Mouse (Mus musculus) frontal cortex, postnatal 36 days (tissue): Measurements from ENCODE around the gene Cd80.
"Not testable (repeated sequence)": the region's sequence is repeated elsewhere in the genome, so short reads cannot be mapped to it uniquely, and the experiment has no call there.

Source experiments
- DNase-seq, 2 experiments: peaks; one replicate each; pipeline ENCODE4 v3.0.0; 2022; ENCODE audit warnings: low spot score in 2 of 2

Gene Cd80

DNA sequence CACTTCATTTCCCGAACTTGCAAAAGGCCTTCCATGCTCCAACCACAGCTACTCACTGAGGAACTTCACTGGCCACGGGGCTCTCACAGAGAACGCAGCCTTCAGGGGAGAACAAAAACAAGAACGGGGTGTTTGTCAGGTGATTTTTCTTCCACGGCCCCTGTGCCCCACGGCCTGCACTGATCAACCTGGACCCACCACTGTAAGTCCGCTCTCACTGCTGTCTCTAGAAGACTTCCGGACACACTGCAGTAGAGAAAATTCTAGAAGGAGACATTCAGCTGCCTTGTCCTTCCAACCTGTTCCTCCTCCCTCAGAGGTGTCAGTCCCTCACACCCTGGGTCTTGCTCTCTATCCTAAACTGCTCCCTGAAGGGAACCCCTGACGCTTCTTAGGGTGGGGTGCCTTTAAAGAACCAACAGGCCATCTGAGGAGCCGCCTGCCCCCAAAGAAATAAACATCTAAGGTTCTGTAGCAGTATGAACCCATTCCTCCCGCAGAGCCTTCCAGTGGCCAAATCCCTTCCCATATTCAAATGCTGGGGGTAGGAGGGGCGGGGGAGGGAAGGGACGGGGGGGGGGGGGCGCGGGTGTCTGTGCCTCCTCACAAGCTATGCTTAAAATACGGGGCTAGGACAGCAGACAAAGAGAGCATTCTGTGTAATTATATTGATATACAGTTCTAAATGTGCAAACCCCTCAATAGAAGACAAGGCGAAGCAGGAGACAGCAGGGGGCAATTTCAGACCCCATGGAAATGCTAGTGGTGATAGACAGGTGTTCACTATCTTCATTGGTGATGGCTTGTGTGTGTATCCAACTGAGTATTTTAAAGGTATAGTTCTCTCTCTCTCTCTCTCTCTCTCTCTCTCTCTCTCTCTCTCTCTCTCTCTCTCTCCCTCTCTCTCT lies at the start of gene Cd80:
TSS of gene Cd80 (plus strand) at position 51 of the 908 bp plus-strand sequence.
- no peak for DNase-seq

DNA sequence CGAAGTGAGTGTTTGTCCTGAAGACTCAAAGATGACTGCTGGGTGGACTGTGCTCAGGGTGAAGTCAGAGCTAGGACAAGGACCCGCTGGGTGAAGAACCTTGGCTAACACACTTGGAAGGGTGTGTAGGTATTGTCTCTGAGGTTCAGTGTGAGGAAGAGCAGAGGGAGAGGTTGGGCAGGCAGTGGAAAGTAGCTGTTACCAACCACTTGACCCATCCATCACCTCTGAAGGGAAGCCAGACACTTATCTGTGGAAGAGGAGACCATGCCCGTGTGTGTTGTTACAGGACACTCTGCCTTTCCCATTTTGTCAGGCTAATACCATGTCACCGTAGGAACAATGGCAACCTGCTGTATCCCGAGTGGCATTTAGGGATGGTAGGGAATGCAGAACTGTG lies 49.1 kb upstream of the Cd80 start:
- no peak for DNase-seq

DNA sequence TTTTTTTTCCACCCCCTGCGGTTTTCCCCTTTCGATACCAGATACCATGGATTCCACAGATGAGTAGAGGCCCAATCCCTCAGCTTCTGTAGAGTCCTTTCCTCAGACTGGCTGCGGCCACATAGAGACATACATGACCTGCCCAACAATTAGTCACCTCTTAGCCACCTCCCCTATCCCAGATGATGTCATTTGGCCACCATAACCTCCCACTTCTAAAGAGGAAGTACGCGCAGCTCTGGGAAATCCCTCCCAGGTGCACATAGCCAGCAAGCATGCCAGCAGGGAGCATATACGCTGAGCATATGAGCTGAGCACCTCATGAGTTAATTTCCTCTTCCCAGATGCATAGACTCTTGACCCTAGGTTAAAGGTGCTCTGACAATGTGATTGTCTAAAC lies 48.7 kb upstream of the Cd80 start:
- DNase-seq, result no peak

DNA sequence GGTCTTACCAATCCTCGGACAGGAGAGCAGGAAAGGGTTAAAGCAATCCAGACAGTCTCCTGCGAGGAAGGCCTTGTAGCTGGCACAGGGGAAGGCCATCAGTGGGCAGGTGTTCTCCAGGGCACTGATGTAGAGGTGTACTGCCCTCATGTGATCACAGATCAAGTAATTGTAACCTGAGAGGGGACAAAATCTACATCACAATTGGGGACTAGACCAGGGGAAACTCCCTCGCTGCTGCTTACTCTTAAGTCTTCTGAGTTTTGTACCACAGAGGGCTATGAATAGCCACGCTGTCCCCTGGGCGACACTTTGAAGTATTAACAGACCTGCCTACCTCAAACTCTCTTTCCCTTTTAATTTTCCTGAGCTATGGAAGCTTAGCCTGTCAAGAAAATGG lies 47.8 kb upstream of the Cd80 start:
- DNase-seq, result no peak

DNA sequence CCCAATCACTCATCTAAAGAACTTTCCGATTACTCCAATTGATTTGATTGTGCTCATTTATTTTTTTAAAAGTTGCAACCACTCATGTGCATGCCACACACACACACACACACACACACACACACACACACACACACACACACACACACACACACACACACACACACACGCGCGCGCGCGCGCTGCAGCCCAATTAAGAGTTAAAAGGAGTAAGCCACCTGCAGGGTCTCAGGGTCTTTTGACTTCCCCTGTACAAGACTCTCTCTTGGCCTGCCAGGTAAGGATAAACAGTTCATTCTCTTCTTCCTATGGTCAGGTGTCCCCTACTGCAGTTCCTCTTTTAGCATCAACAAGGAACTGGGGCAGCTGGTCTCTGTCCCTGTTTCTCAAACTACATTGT lies 46.9 kb upstream of the Cd80 start:
- no peak for DNase-seq

DNA sequence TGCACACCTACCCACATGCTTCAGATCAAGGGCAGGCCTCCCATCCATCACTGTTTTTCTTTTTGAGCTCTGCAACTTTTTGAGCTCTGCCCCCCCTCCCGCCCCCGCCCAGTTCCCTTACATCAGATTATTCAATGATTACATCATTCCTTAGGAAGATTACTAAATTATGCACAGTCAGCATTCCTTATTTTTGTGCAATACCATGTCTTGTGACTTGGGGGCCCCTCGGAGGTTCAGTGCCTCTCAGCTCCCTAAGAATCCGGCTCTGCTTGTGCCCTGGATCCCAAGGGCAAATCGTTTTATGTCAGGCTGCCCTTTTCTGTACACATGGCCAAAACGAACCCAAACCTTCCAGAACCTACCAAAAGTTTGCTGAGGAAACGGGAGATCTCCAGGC lies 40.4 kb upstream of the Cd80 start:
- DNase-seq, result no peak

DNA sequence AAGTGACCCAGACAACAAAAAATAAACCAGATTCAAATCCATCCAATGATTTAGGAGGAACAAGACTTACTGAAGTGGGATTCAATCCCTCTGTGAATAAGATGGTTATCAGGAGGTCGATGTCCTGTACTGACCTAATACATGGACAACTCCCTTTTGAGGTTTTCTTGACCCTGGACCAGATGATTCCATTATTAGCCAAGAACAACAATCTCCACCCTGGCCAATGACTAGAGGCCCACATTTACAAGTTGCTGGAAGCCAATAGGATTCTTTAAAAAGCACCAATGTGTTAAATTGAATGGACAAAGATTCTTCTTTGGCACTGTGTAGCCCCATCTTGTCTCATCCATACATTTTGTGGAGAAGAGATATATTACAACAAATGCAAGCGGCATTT lies 30.0 kb upstream of the Cd80 start:
- DNase-seq, result no peak

DNA sequence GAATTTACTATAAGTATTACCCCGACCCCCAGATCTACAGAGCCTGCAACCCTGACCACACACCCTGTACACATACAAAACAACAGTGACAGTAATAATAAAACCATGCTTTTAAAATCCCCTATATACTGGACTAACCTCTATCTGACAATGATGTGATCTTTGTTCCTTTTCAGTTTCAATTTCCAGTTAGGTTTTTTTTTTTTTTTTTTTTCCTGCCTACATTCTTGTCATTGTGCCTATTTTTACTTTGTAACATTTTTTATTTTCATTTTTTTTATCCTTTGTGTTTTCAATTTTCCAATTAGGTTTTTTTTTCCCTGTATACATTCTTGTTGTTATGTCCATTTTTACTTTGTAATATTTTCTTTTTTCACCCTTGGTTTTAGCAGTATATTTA lies 29.6 kb upstream of the Cd80 start:
- DNase-seq, result no peak

DNA sequence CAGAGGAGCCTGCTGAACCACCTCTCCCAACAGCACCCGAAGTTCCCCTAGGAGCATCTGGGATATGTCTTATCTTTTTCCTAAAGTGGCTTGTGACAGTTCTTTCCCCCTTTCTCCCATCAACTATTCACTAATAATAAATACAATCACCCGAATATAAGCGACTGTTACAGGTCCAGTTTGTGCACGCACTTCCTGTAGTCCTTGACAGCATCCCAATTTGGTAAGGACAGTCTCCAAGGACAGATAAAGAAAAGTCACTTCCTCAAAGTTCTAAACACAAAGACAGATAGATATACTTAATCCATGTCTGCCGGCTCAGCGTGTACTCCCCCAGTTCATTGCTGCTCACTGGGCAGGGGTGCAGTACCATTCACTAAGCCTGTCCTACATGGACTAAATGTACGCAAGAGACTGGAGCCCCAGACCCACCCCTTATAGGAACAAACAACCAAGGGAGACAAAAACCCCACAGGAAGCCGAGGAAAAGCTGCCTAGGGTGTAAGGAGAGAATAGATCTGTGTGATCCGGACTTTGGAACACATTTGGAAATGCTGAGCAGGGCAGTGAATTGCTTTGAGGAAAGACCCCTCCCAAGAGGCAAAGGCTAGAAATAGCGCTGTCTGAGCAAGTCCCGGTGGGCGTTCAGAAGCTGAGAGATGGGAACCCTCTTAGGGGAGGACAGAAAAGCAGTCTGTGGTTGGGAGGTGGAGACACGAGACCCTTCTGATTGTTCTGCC lies 23.7 kb upstream of the Cd80 start:
- no peak for DNase-seq

DNA sequence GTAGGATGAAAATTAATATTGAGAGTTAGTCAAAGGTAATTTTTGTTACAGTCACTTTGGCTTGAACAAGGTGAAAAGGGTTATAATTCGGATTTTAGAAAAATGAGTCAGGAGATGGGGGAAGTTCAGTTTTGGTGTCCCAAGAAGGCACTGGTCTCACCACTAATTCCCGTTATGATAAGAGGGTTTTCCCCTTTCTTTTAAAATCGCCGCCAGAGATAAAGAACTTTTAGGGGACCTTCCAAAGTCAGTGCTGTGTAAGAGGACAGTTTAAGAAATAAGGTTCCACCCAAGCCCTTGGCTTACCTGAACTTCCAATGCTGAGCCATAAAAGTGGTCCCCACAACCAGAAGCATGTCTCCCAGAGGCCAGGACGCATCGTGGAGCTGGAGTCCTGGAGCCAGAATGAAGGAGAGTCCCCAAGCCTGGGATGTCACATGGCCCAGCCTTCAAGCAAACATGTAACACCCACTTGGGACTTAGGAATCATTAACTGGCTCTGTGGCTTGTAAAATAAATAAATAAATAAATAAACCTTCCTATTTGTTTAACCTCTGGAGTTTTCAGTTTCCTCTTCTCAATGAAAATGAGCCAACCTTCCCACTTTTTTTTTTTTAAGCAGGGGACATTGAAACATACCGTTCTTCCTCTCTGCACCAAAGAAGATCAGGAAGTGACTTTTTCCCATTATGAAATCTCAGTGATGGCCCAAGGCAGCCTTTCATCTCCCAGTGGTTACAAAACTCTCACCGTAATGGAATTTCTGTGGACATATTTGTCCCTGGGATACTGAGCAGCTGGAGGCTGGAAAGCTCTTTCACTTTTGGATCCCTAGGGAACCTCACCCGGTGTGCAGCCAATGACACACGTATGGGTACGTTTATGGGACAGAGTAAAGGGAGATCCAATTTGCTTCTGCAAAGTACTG lies 22.6 kb upstream of the Cd80 start, which contains the start of gene Pla1a:
TSS of gene Pla1a (minus strand) at position 648 of the 928 bp plus-strand sequence.
- DNase-seq, result no peak

DNA sequence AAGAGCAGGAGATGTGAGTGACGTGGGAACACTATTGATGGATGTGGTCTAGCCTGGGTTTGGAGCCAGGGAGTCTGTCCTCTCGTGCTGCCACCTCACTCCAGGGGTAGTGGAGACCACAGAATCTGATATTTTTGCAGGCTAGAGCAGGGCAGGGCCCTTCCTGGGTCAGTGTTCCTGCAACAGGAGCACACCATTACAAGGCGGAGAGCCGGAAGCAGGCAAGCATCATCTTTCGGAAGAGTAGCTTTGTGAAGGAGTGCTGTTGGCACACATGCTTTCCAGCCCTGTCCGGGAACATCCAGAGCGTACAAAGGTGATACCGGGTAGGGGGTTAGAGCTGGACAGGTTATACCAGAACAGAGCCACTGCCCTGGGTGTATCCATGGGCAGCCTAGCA lies 21.8 kb upstream of the Cd80 start:
- no peak for DNase-seq

DNA sequence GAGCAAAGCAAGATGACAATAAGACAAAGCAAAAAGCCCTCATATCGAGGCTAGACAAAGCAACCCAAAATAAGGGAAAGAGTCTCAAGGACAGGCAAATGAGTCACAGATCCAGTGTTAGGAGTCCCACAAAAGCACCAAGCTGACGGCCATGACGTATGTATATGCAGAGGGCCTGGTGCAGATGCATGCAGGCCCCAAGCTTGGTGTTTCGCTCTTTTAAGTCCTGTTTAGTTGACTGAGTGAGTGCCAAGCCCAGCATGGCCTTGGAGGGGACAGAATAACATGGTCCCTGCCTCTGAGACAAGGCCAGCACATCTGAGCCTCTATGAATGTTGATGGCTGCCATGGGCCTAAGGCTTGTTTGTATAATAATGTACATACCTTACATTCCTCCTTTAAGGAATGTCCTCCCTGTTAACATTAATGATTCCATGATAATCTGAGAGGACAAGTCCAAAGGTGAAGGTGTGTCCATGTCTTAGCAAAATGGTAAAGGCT lies 21.0 kb upstream of the Cd80 start:
- no peak for DNase-seq

DNA sequence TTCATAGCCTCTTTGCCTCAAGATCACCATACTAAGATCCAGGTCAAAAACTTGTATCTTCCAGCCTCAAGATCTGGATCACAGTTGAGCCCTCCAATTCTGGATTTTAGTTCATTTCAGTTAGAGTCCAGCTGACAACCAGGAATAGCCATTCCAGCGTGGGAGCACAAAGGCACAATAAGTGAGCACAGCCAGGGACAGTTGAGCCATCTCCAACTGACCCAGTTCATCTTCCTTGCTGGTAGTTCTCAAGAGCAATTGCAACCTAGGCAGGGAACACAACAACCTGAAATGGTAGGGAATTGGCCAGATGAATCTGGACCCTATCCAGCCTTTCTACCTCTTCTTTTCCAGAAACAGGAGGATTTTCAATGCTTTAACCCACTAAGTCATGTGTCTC lies 16.2 kb upstream of the Cd80 start:
- DNase-seq, result peak in 1 of 2 experiments; percentile 22

DNA sequence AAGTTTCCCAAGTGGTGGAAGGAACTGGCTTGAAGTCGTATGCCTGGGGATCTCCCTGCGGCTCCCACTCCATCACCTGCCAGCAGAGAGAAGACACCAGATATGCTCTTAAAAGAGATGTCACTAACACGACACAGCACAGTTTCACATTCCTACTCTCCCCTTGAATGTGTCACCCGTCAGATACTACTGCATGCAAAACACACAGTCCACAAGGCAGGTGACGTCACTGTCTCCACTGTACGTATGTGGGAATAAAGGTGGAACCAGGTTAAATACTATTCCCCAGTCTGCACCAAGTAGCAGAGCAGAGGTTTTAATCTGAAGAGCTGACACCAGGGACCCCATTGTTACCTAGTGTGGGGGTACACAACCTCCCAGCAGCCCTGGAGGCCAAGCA lies 15.0 kb upstream of the Cd80 start:
- DNase-seq, result no peak

DNA sequence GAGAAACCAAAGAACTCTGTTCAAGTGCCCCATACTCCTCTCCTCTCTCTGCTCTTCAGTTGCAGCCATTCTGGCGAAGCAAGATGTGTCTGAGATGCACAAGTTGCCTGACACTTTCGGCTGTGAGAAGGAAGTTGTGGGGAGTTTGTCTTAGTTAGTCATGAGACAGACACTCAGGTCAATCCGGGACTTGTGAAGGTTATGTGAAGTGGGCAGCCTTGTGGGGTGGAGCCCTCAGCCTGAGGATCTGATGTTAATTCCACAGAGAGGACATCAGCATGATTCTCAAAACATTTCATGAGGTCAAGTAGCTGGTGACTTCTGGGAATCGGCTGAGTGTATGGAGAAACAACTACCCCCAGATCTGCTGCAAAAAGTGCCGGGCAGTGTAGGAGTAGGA lies 13.8 kb upstream of the Cd80 start:
- no peak for DNase-seq

DNA sequence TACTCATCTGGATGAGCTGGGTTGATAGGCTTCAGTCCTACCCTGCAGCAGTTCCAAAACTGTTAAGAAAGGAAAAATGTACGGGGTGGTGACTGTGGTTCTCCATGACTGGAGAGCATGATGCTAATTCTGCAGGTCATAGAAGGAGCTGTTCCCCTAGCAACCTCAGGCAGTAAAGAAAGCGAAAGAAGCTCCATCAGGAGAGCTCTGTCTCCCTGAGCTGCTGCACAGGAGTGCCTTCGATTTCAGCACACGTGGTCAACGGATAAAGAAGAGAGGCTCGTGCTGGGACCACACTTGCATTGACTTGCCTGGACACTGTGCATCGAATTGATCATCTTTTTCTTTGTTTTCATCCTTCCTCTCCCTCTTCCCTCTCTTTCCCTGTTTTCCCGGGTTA lies 13.1 kb upstream of the Cd80 start:
- DNase-seq, result no peak

DNA sequence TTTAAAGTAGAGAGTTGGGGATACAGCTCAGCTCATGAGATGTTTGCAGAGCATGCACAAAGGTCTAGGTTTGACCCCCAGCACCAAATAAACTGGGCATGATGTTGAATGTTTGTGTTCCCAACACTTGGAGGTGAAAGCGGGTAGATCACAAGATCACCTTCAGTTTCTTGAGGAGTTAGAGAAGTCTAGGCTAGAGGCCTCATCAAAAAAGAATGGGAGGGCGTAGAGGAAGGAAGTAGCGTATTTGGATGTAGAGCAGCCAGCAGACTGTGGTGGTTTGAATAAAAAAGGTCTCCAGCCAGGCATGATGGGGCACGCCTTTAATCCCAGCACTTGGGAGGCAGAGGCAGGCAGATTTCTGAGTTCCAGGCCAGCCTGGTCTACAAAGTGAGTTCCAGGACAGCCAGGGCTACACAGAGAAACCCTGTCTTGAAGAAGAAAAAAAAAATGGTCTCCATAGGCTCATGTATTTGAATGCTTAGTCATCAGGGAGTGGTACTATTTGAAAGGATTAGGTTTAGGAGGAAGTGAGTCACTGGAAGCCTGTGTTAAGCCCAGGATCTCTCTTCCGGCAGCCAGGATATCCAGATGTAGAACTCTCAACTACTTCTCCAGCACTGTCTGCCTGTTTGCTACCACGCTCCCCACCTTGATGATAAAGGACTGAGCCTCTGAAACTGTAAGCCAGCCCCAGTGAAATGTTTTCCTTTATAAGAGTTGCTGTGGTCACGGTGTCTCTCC lies 11.5 kb upstream of the Cd80 start:
- DNase-seq, result no peak

DNA sequence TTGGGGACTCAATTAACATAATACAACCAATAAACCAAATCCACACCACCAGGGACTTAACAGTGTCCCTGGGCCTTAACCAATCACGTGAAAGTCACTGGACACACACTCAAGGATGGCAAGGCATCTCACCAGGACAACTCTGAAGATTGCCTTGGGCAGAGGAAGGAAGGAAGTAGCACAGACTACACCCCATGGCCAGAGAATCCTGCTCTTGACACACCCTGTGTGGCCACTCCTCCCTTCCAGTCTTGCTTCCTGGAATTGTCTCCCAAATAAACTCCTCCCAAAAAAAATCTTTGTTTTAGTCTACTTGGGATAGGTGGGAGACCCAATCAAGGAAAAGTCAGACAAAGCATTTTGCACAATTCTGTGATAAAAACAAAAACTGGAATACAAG lies 10.3 kb upstream of the Cd80 start:
- no peak for DNase-seq

DNA sequence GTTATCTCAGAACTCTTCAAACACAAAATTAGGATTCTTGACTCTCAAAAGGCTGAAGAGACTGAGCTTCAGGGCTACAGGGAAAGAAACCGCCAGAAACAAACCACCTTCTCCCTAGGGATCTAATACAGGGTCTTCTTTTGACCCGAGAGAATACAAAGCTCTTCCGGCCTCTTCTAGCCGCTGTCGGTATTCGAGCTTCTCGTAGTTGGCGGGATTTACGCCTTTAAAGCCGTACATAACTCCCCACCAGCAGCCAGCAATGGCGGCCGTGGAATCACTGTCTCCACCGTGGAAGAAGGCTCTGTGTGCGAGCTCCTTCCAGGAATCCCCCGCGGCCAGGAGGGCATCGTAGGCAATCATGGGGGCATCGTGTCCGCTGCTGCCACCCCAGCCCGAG lies 9.8 kb upstream of the Cd80 start:
- no peak for DNase-seq

DNA sequence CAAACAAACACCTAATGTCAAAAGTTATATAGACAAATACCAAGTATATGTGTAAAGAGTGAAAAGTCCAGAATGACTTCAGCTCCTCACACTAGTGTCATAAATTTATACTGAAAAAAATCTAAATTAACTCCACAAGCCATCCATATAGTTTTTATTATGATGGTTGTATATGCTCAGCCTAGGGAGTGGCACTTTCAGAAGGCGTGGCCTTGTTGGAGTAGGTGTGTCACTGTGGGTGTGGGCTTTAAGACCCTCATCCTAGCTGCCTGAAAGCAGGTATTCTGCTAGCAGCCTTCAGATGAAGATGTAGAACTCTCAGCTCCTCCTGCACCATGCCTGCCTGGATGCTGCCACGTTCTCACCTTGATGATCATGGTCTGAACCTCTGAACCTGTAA lies 9.2 kb upstream of the Cd80 start:
- not testable (repeated sequence) for DNase-seq

DNA sequence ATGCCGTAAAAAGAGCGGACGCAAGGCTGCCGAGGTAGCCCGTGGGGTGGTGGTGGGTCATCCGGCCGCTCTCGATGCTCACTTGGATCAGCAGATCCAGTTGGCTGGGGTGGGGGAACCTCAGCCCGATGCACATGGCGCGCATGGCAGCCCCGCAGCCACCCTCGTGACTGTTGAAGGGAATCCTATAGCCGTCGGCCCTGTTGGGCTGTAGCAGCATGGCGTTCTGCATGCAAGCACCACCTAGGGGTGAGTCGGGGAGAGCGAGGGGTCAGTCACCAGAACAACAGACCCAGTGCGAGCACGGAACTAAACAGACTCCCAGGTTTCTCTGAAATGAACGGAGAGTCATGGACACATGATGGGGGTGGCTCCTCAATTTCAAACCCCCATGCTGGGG lies 8.0 kb upstream of the Cd80 start:
- DNase-seq, result no peak
